Mouse (Mus musculus): ENCODE measurements around the gene Grpel1.

Grpel1 gene

GRCm38 (mm10) chr5:36464709-36465661 is at the start of gene Grpel1:
Gene Grpel1, plus strand, starts transcription at chr5:36464998.
- DNase-seq, result peak; percentile 100

- DNase-seq, result no peak
Observed at GRCm38 (mm10) chr5:36419861-36420260, 44.9 kb upstream of the Grpel1 start.

GRCm38 (mm10) chr5:36422689-36423088 is 42.1 kb upstream of the Grpel1 start:
- no peak for DNase-seq

- DNase-seq, result peak; percentile 39
Observed at GRCm38 (mm10) chr5:36424676-36425075, 40.1 kb upstream of the Grpel1 start.

GRCm38 (mm10) chr5:36426404-36426803 is 38.4 kb upstream of the Grpel1 start:
- peak; percentile 78 for DNase-seq

GRCm38 (mm10) chr5:36427831-36428230 is 37.0 kb upstream of the Grpel1 start:
- no peak for DNase-seq

GRCm38 (mm10) chr5:36429551-36429950 is 35.2 kb upstream of the Grpel1 start:
- no peak for DNase-seq

- DNase-seq, result no peak
Observed at GRCm38 (mm10) chr5:36431711-36432110, 33.1 kb upstream of the Grpel1 start.

GRCm38 (mm10) chr5:36434398-36434967 is 30.3 kb upstream of the Grpel1 start:
- no peak for DNase-seq

- DNase-seq, result no peak
Observed at GRCm38 (mm10) chr5:36436858-36437257, 27.9 kb upstream of the Grpel1 start.

- no peak for DNase-seq
Observed at GRCm38 (mm10) chr5:36440741-36441140, 24.1 kb upstream of the Grpel1 start.

GRCm38 (mm10) chr5:36444611-36445010 is 20.2 kb upstream of the Grpel1 start:
- DNase-seq, result no peak

- DNase-seq, result no peak
Observed at GRCm38 (mm10) chr5:36445028-36445427, 19.8 kb upstream of the Grpel1 start.

GRCm38 (mm10) chr5:36446166-36446890 is 18.5 kb upstream of the Grpel1 start:
- no peak for DNase-seq

- DNase-seq, result no peak
Observed at GRCm38 (mm10) chr5:36447872-36448271, 16.9 kb upstream of the Grpel1 start.

- DNase-seq, result no peak
Observed at GRCm38 (mm10) chr5:36449710-36450358, 15.0 kb upstream of the Grpel1 start.

- no peak for DNase-seq
Observed at GRCm38 (mm10) chr5:36451119-36451518, 13.7 kb upstream of the Grpel1 start.

- DNase-seq, result no peak
Observed at GRCm38 (mm10) chr5:36451872-36452389, 12.9 kb upstream of the Grpel1 start.

GRCm38 (mm10) chr5:36452821-36453220 is 12.0 kb upstream of the Grpel1 start:
- no peak for DNase-seq

- DNase-seq, result no peak
Observed at GRCm38 (mm10) chr5:36457706-36458105, 7.1 kb upstream of the Grpel1 start.

- DNase-seq, result peak; percentile 66
Observed at GRCm38 (mm10) chr5:36458926-36459325, 5.9 kb upstream of the Grpel1 start.

- no peak for DNase-seq
Observed at GRCm38 (mm10) chr5:36460712-36461111, 4.1 kb upstream of the Grpel1 start.

GRCm38 (mm10) chr5:36461231-36461630 is 3.6 kb upstream of the Grpel1 start:
- DNase-seq, result no peak

Data from kidney, adult 9 months (tissue).